Mouse (Mus musculus): ENCODE data around the gene Elane. TPM values are rescaled to one million over a fixed set of nuclear protein-coding genes. Genes with fewer than 3 reads are reported as not detected.

Gene Elane
- polyA plus RNA-seq, 1 experiment = not detected

DNA sequence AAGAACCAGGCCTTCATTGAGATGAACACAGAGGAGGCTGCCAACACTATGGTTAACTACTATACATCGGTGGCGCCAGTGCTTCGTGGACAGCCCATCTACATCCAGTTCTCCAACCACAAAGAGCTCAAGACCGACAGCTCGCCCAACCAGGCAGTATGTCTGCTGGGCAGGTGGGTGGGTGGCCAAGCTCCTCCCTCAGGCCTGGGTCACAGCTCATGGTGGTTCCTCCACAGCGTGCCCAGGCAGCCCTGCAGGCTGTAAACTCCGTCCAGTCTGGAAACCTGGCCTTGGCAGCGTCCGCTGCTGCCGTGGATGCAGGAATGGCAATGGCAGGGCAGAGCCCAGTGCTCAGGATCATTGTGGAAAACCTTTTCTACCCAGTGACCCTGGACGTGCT lies 26.9 kb upstream of the Elane start:
- H3ac ChIP-seq (ENCODE audit: control insufficient read depth, insufficient read length, low read depth) = no peak overlapping the region
- H3K27me3 ChIP-seq (ENCODE audit: control insufficient read depth, insufficient read depth, insufficient read length) = no peaks in the 10 kb centered on the region
- H3K36me3 ChIP-seq (ENCODE audit: control insufficient read depth, insufficient read depth) = peaks cover 84% of the 10 kb centered on the region
- H3K79me3 ChIP-seq (ENCODE audit: low read depth) = peaks cover 71% of the 10 kb centered on the region
- peaks cover 83% of the 10 kb centered on the region for H3K79me2 ChIP-seq (ENCODE audit: control insufficient read depth, insufficient read depth)
- no peak for TF ChIP-seq CEBPB (IDR thresholded peaks at IDR 0.05; ENCODE audit: low read depth)
- TF ChIP-seq FOSL1 (IDR thresholded peaks at IDR 0.05; ENCODE audit: insufficient read depth, low read length, poor library complexity, severe bottlenecking) = no peak
- TF ChIP-seq MYOG (IDR thresholded peaks at IDR 0.05; ENCODE audit: control insufficient read depth, extremely low read depth, insufficient read length) = no peak
- TF ChIP-seq USF1 (IDR thresholded peaks at IDR 0.05; ENCODE audit: low read depth) = no peak
- TF ChIP-seq CTCF (IDR thresholded peaks at IDR 0.05; ENCODE audit: control insufficient read depth, insufficient read depth, insufficient read length) = no peak
- TF ChIP-seq MAX (IDR thresholded peaks at IDR 0.05) = no peak
- TF ChIP-seq MYOD1 (IDR thresholded peaks at IDR 0.05; ENCODE audit: control insufficient read depth, insufficient read length, low read depth) = no peak
- H3K4me3 ChIP-seq (ENCODE audit: insufficient read depth, poor library complexity, severe bottlenecking) = no peak overlapping the region

DNA sequence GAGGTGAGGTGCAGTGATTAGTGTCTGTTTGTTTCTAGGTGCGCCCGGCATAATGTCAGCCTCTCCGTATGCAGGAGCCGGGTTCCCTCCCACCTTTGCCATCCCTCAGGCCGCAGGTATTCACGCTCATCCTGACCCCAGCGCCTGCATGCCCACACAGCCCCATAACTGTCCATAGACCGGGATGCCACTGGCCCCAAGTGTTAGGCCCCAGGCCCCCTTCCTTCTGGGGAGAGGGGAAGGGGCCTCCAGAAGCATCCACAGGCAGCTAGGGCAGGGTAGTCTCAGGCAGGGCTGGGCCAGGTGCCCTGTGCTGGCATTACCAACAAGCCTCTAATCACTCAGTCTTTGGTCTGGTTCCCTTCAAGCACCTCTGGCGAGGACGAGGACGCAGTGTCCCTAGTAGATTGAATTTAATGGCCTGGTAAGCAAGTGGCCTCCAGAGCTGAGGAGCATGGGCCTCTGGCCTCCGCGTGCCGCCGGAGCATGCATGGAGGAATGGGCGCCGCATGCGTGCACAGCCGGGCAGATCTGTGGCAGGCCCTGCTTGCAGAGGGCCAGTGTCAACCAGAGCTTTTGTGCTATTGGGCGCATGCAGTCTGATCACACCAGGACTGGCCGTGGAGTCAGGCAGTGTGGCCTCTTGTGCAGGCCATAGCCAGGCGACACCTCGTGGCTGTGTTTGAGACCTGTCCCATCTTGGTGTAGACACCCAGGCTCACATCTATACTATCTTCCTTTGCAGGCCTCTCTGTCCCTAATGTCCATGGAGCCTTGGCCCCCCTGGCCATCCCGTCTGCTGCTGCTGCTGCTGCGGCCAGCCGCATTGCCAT lies 25.8 kb upstream of the Elane start:
- no peak for TF ChIP-seq CTCF (IDR thresholded peaks at IDR 0.05; ENCODE audit: control insufficient read depth, insufficient read depth, insufficient read length)
- TF ChIP-seq MYOD1 (IDR thresholded peaks at IDR 0.05; ENCODE audit: control insufficient read depth, insufficient read length, low read depth) = no peak
- no peak for TF ChIP-seq MYOG (IDR thresholded peaks at IDR 0.05; ENCODE audit: control insufficient read depth, extremely low read depth, insufficient read length)
- TF ChIP-seq CEBPB (IDR thresholded peaks at IDR 0.05; ENCODE audit: low read depth) = no peak
- TF ChIP-seq USF1 (IDR thresholded peaks at IDR 0.05; ENCODE audit: low read depth) = no peak
- no peak for TF ChIP-seq MAX (IDR thresholded peaks at IDR 0.05)
- Histone ChIP-seq H3K79me3 (ENCODE audit: low read depth) (peaks cover 63% of the 10 kb centered on the region), H3K4me3 (ENCODE audit: insufficient read depth, poor library complexity, severe bottlenecking) (no peak overlapping the region)

DNA sequence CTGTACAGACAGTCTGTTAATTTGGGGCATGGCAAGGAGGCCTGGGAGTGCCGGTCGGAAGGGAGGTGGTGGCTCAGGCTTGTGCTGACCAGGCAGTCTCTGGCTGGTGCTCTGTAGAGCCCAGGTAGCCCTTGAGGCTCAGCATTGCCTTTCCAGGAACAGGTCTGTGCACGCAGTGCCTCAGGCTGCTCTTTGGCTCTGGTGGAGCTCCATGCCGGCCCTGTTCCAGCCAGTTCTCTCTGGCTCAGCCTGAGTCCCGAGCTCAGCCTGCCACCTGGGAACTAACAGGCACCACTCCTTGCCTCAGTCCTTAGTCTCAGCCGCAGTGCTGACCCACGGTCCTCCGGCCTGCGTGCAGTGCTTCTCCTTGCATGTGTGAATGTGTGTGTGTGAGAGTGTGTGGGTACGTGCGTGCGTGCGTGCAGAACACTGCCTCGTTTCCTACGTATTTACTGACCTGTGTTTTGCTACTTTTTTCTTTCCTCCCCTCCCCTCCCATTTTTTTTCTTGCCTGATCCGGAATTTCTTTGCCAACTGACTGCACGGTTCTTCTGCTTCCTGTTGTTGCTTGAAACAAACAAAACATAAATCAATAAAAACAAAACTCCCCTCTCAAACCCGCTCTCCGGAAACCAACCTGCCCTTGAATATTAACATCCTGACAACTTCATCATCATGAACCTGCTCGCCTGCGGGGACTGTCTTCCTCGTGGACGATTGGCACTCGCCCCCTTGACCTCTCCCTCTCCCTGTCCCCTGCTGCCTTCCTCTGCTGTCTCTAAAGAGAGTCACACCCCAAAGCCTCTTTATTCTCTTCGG lies 24.6 kb upstream of the Elane start:
- Histone ChIP-seq H3ac (ENCODE audit: control insufficient read depth, insufficient read length, low read depth) (no peak overlapping the region), H3K27me3 (ENCODE audit: control insufficient read depth, insufficient read depth, insufficient read length) (no peaks in the 10 kb centered on the region), H3K36me3 (ENCODE audit: control insufficient read depth, insufficient read depth) (peaks cover 86% of the 10 kb centered on the region), H3K79me3 (ENCODE audit: low read depth) (peaks cover 51% of the 10 kb centered on the region), H3K4me3 (ENCODE audit: insufficient read depth, poor library complexity, severe bottlenecking) (no peak overlapping the region), H3K79me2 (ENCODE audit: control insufficient read depth, insufficient read depth) (peaks cover 62% of the 10 kb centered on the region)
- TF ChIP-seq FOSL1 (IDR thresholded peaks at IDR 0.05; ENCODE audit: insufficient read depth, low read length, poor library complexity, severe bottlenecking) (no peak), CEBPB (IDR thresholded peaks at IDR 0.05; ENCODE audit: low read depth) (no peak), MYOG (IDR thresholded peaks at IDR 0.05; ENCODE audit: control insufficient read depth, extremely low read depth, insufficient read length) (no peak), USF1 (IDR thresholded peaks at IDR 0.05; ENCODE audit: low read depth) (no peak), MYOD1 (IDR thresholded peaks at IDR 0.05; ENCODE audit: control insufficient read depth, insufficient read length, low read depth) (no peak)

More for the DNA sequence above, 25.8 kb upstream of the Elane start:
- Histone ChIP-seq H3K79me2 (ENCODE audit: control insufficient read depth, insufficient read depth) (peaks cover 74% of the 10 kb centered on the region), H3ac (ENCODE audit: control insufficient read depth, insufficient read length, low read depth) (no peak overlapping the region), H3K27me3 (ENCODE audit: control insufficient read depth, insufficient read depth, insufficient read length) (no peaks in the 10 kb centered on the region), H3K36me3 (ENCODE audit: control insufficient read depth, insufficient read depth) (peaks cover 93% of the 10 kb centered on the region)

DNA sequence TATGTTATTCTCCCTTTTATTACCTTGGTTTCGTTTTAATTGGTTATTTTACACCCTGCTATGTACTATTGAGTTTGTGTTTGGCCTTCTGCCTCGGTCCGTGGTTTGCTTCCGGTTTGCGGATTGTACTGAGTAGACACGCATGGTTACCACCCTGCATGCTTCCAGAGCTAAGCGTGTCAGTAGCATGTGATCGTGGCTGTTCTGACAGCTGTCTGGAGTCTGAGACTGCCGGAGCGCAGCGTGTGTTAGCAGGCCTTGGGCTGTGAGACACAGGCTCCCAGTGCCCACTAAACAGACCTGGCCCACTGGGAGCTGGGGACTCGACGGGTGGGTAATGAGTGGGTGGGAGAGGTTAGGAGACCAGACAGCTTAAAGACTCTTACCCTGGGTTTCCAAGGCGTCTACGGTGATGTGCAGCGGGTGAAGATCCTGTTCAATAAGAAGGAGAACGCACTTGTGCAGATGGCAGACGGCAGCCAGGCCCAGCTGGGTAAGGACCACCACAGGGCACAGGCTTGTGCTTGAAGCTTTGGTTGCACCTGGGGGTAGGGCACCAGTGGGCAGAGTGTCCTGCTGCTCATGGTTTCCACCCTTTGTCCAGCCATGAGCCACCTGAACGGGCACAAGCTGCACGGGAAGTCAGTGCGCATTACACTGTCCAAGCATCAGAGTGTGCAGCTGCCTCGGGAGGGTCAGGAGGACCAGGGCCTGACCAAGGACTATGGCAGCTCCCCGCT lies 23.8 kb upstream of the Elane start:
- peaks cover 55% of the 10 kb centered on the region for H3K79me2 ChIP-seq (ENCODE audit: control insufficient read depth, insufficient read depth)
- no peak overlapping the region for H3K4me3 ChIP-seq (ENCODE audit: insufficient read depth, poor library complexity, severe bottlenecking)
- H3K79me3 ChIP-seq (ENCODE audit: low read depth) = peaks cover 43% of the 10 kb centered on the region
- no peaks in the 10 kb centered on the region for H3K27me3 ChIP-seq (ENCODE audit: control insufficient read depth, insufficient read depth, insufficient read length)
- H3K36me3 ChIP-seq (ENCODE audit: control insufficient read depth, insufficient read depth) = peaks cover 78% of the 10 kb centered on the region
- no peak overlapping the region for H3ac ChIP-seq (ENCODE audit: control insufficient read depth, insufficient read length, low read depth)
- TF ChIP-seq MYOG (IDR thresholded peaks at IDR 0.05; ENCODE audit: control insufficient read depth, extremely low read depth, insufficient read length) (no peak), CTCF (IDR thresholded peaks at IDR 0.05; ENCODE audit: control insufficient read depth, insufficient read depth, insufficient read length) (no peak), FOSL1 (IDR thresholded peaks at IDR 0.05; ENCODE audit: insufficient read depth, low read length, poor library complexity, severe bottlenecking) (no peak), USF1 (IDR thresholded peaks at IDR 0.05; ENCODE audit: low read depth) (no peak), MAX (IDR thresholded peaks at IDR 0.05) (no peak), MYOD1 (IDR thresholded peaks at IDR 0.05; ENCODE audit: control insufficient read depth, insufficient read length, low read depth) (no peak), CEBPB (IDR thresholded peaks at IDR 0.05; ENCODE audit: low read depth) (no peak)

DNA sequence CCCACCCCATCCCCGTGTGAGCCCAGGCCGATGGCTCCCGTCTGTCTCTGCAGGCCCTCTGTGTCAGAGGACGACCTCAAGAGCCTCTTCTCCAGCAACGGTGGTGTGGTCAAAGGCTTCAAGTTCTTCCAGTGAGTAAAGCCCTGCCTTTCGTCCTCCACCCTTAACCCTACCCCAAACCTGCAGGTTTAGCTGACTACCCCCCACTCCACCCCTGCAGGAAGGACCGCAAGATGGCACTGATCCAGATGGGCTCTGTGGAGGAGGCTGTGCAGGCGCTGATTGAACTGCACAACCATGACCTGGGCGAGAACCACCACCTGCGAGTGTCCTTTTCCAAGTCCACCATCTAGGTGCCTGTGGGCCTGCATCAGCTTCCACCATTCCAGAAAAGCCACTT lies 23.1 kb upstream of the Elane start:
- Histone ChIP-seq H3ac (ENCODE audit: control insufficient read depth, insufficient read length, low read depth) (no peak overlapping the region), H3K79me2 (ENCODE audit: control insufficient read depth, insufficient read depth) (peaks cover 48% of the 10 kb centered on the region), H3K36me3 (ENCODE audit: control insufficient read depth, insufficient read depth) (peaks cover 71% of the 10 kb centered on the region), H3K27me3 (ENCODE audit: control insufficient read depth, insufficient read depth, insufficient read length) (no peaks in the 10 kb centered on the region), H3K79me3 (ENCODE audit: low read depth) (peaks cover 36% of the 10 kb centered on the region), H3K4me3 (ENCODE audit: insufficient read depth, poor library complexity, severe bottlenecking) (no peak overlapping the region)
- TF ChIP-seq MAX (IDR thresholded peaks at IDR 0.05) (no peak), FOSL1 (IDR thresholded peaks at IDR 0.05; ENCODE audit: insufficient read depth, low read length, poor library complexity, severe bottlenecking) (no peak), MYOD1 (IDR thresholded peaks at IDR 0.05; ENCODE audit: control insufficient read depth, insufficient read length, low read depth) (no peak), CEBPB (IDR thresholded peaks at IDR 0.05; ENCODE audit: low read depth) (no peak), CTCF (IDR thresholded peaks at IDR 0.05; ENCODE audit: control insufficient read depth, insufficient read depth, insufficient read length) (no peak), MYOG (IDR thresholded peaks at IDR 0.05; ENCODE audit: control insufficient read depth, extremely low read depth, insufficient read length) (no peak), USF1 (IDR thresholded peaks at IDR 0.05; ENCODE audit: low read depth) (no peak)
